Mouse (Mus musculus): ENCODE measurements around the gene Cradd. TPM values are rescaled to one million over a fixed set of nuclear protein-coding genes. Genes with fewer than 3 reads are reported as not detected.

Gene Cradd
- polyA plus RNA-seq, 1 experiment, result 4.0 TPM

DNA sequence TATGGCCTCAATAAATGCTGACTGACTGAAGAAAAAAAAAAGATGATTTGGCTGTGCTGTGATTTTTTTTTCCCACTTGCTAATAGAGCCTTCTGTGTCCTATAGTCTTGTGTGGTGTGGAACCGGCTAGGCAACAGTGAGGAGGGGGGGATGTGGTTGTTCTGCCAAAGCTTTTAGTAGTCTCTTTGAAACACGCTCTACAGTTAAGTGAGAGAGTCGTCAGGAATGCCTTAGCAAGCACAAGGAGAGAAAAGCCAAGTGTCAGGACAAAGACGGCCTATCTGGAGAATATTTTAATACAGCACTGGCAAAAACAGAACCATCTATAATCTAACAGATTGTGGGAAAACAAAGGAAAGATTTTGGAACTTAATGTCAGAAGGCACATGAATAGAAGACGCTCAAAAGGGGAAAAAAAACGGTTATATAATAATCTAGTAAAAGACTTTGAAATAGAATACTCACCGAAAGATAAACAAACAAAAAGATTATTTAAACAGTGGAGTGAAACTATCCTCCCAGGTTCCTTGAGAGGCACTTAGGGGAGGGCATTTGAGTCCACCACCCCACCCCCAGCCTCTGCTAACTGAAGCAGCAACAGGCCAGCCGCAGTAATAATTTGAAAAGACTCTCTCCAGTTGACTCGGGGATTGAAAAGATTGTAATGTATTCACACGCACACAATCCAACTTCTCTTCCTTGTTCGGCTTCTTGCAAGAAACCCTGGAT, 16.9 kb downstream of the Cradd start:
- Histone ChIP-seq H3K27ac (ENCODE audit: control insufficient read depth, insufficient read depth, low read depth, low read length) (no peak overlapping the region), H3K4me1 (ENCODE audit: control insufficient read depth, insufficient read depth, low read length) (no peaks in the 10 kb centered on the region), H3K27me3 (ENCODE audit: control insufficient read depth, insufficient read depth, low read length) (no peaks in the 10 kb centered on the region), H3K36me3 (ENCODE audit: control insufficient read depth, insufficient read depth, low read length) (no peaks in the 10 kb centered on the region), H3K4me3 (ENCODE audit: control insufficient read depth, low read depth, low read length) (no peak overlapping the region)
- no peak for TF ChIP-seq POLR2A (IDR thresholded peaks at IDR 0.05; ENCODE audit: control insufficient read depth, low read depth, low read length)
- no peak for TF ChIP-seq CTCF (IDR thresholded peaks at IDR 0.05; ENCODE audit: control insufficient read depth, insufficient read depth, insufficient replicate concordance, low read depth, low read length)

- Histone ChIP-seq H3K36me3 (ENCODE audit: control insufficient read depth, insufficient read depth, low read length) (no peaks in the 10 kb centered on the region), H3K27me3 (ENCODE audit: control insufficient read depth, insufficient read depth, low read length) (no peaks in the 10 kb centered on the region), H3K4me1 (ENCODE audit: control insufficient read depth, insufficient read depth, low read length) (no peaks in the 10 kb centered on the region), H3K27ac (ENCODE audit: control insufficient read depth, insufficient read depth, low read depth, low read length) (no peak overlapping the region), H3K4me3 (ENCODE audit: control insufficient read depth, low read depth, low read length) (no peak overlapping the region)
- TF ChIP-seq CTCF (IDR thresholded peaks at IDR 0.05; ENCODE audit: control insufficient read depth, insufficient read depth, insufficient replicate concordance, low read depth, low read length), result no peak
- TF ChIP-seq POLR2A (IDR thresholded peaks at IDR 0.05; ENCODE audit: control insufficient read depth, low read depth, low read length), result no peak
Observed at GRCm38 (mm10) chr10:95304240-95304639, 19.7 kb downstream of the Cradd start.

DNA sequence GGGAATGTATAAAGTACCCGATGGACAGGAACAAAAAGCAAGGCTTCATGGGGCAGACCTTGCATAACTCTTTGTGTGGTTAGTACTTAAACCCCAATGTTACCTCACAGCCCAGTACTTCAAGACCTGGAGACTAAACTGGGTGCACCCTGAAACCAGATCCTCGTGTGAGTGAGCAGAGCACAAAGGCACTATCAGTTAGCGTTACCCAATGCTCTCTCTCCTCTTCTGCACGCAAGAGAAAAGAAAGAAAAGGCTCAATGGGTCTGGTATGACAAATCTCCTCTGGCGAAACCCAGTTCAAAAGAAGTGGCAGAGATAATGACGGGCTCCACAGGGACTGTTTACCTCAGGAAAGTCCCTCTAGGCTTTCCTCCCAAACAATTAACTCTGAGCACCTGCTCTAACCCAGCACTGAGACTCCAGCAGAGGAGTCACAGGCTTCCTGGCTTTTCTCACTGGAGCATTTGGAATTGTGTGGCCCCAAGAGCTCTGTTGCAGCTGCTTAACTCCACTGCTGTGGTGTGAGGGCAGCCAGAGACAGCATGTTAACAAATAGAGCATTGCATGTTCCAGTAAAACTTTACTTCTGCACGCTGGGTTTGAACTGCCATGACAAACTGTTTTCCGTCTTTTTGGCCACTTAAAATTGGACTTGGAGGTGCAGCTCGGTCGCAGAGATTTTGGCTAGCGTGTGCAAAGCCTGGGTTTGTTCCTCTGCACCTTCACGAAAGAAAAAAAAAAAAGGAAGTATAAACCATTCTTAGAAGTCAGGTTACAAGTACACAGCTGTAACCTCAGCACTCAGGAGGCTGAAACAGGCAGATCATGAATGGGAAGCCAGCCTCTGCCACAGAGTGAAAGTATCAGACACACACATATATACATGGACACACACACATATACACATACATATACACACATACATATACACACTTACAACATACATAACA, 21.4 kb downstream of the Cradd start:
- H3K27ac ChIP-seq (ENCODE audit: control insufficient read depth, insufficient read depth, low read depth, low read length), result no peak overlapping the region
- H3K4me1 ChIP-seq (ENCODE audit: control insufficient read depth, insufficient read depth, low read length), result no peaks in the 10 kb centered on the region
- TF ChIP-seq POLR2A (IDR thresholded peaks at IDR 0.05; ENCODE audit: control insufficient read depth, low read depth, low read length) (no peak), CTCF (IDR thresholded peaks at IDR 0.05; ENCODE audit: control insufficient read depth, insufficient read depth, insufficient replicate concordance, low read depth, low read length) (no peak)
- H3K27me3 ChIP-seq (ENCODE audit: control insufficient read depth, insufficient read depth, low read length), result no peaks in the 10 kb centered on the region
- H3K4me3 ChIP-seq (ENCODE audit: control insufficient read depth, low read depth, low read length), result no peak overlapping the region
- no peaks in the 10 kb centered on the region for H3K36me3 ChIP-seq (ENCODE audit: control insufficient read depth, insufficient read depth, low read length)

DNA sequence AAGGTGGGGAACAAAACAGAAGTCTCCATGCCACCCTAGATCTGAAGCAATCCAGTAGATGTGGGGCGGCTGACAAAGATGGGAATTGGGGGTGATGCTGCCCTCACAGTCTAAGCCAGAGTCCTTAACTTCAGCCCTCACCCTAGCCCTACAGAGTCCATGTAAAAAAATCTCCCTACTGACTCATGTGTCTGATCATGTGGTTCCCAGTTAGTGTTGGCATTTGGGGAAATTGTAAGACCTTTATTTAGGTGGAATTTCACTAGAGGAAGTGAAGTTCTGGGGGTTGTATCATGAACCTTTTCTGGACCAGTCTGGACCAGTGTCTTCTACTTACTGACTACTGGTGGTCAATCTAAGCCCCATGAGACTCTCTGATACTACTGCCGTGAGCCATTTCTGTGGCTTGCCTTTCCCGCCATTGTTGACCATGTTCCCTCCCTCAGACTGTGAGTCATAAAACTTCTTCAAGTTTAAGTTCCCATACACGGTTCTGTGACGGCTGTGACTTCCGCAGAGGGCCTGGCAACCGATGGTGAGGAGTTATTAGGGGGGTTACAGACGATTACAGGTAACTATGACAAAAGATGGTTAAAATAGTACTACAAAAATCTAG, 23.6 kb downstream of the Cradd start:
- no peak for TF ChIP-seq POLR2A (IDR thresholded peaks at IDR 0.05; ENCODE audit: control insufficient read depth, low read depth, low read length)
- TF ChIP-seq CTCF (IDR thresholded peaks at IDR 0.05; ENCODE audit: control insufficient read depth, insufficient read depth, insufficient replicate concordance, low read depth, low read length), result no peak
- Histone ChIP-seq H3K36me3 (ENCODE audit: control insufficient read depth, insufficient read depth, low read length) (no peaks in the 10 kb centered on the region), H3K4me3 (ENCODE audit: control insufficient read depth, low read depth, low read length) (no peak overlapping the region), H3K27me3 (ENCODE audit: control insufficient read depth, insufficient read depth, low read length) (no peaks in the 10 kb centered on the region), H3K4me1 (ENCODE audit: control insufficient read depth, insufficient read depth, low read length) (no peaks in the 10 kb centered on the region), H3K27ac (ENCODE audit: control insufficient read depth, insufficient read depth, low read depth, low read length) (no peak overlapping the region)

- no peak overlapping the region for H3K4me3 ChIP-seq (ENCODE audit: control insufficient read depth, low read depth, low read length)
- H3K4me1 ChIP-seq (ENCODE audit: control insufficient read depth, insufficient read depth, low read length), result no peaks in the 10 kb centered on the region
- no peak overlapping the region for H3K27ac ChIP-seq (ENCODE audit: control insufficient read depth, insufficient read depth, low read depth, low read length)
- H3K27me3 ChIP-seq (ENCODE audit: control insufficient read depth, insufficient read depth, low read length), result no peaks in the 10 kb centered on the region
- no peaks in the 10 kb centered on the region for H3K36me3 ChIP-seq (ENCODE audit: control insufficient read depth, insufficient read depth, low read length)
- no peak for TF ChIP-seq CTCF (IDR thresholded peaks at IDR 0.05; ENCODE audit: control insufficient read depth, insufficient read depth, insufficient replicate concordance, low read depth, low read length)
- TF ChIP-seq POLR2A (IDR thresholded peaks at IDR 0.05; ENCODE audit: control insufficient read depth, low read depth, low read length), result no peak
Observed at GRCm38 (mm10) chr10:95299808-95300133, 24.2 kb downstream of the Cradd start.

DNA sequence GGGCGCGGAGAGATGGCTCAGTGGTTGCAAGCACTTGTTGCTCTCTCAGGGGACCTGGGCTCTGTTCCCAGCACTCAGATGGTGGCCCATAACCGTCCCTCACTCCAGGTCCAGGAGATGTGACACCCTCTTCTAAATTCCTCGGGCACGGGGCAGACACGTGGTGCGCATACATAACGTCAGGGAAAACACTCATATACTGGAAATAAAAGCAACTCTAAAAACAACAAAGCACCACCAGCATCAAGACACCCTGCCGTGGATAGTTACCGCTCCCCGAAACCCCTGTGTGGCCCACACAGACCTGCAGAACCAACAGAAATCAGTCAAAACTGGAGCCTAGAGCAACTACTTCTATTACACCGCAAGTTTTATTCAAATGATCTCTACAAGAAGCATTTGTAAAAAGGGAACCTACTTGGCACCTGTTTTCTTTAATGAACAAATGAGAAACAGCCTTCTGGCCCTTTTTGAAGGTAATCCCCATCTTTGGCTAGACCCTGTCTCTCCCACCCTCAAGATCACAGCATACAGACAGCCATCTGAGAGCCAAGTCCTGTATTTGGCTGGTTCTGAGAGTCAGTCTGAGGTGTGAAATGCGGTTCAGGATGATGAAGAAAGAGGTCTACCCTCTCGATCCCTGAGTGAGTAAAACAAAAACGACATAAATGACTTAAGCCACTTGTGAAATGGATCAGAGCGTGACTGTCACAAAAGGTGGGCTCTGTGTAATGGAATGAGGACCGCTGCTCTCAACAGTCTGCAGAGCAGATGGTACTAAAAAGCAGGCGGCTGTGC, 24.7 kb downstream of the Cradd start:
- Histone ChIP-seq H3K27me3 (ENCODE audit: control insufficient read depth, insufficient read depth, low read length) (no peaks in the 10 kb centered on the region), H3K27ac (ENCODE audit: control insufficient read depth, insufficient read depth, low read depth, low read length) (no peak overlapping the region), H3K36me3 (ENCODE audit: control insufficient read depth, insufficient read depth, low read length) (no peaks in the 10 kb centered on the region), H3K4me3 (ENCODE audit: control insufficient read depth, low read depth, low read length) (no peak overlapping the region), H3K4me1 (ENCODE audit: control insufficient read depth, insufficient read depth, low read length) (no peaks in the 10 kb centered on the region)
- TF ChIP-seq POLR2A (IDR thresholded peaks at IDR 0.05; ENCODE audit: control insufficient read depth, low read depth, low read length) (no peak), CTCF (IDR thresholded peaks at IDR 0.05; ENCODE audit: control insufficient read depth, insufficient read depth, insufficient replicate concordance, low read depth, low read length) (no peak)

Data from testis, adult 2 months (tissue).